Mouse (Mus musculus): ENCODE results near the gene Tanc1.

DNA sequence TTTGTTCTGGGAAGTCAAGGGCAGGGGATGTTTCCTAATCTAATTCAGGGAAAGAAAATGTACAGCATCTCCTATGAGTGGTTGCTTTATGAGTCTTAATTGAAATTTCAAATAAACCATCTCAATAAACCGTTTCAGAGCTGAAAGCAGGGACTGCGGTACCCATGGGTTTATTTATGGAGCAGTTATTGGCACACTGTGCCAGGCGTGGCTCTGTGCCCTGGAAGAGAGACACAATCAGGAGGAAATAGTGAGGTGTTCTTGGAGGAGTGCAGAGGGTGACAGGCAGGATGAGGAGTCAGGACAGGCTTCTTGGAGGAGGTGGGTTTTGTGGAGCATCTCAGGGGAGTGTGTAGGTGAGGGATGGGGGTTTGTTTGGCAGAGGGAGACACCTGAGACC is 33.7 kb downstream of the Tanc1 start:
- TF ChIP-seq GATA1 (IDR thresholded peaks at IDR 0.05; ENCODE audit: low read length) (no peak), TAL1 (IDR thresholded peaks at IDR 0.05; ENCODE audit: low read length) (no peak)
